Mouse (Mus musculus) spleen, adult 2 months (tissue): ENCODE measurements around the gene Suox.

ENCODE experiments used
- CTCF ChIP-seq: fragments of 200-500 bp; IDR thresholded peaks from 2 replicates; pipeline ENCODE4 v1.5.1; 2011; ENCODE audit warnings: mild to moderate bottlenecking, inconsistent platforms; ENCODE audit not compliant: insufficient read depth, insufficient read length, insufficient replicate concordance; ENCODE audit errors: extremely low read depth
- POLR2A ChIP-seq: fragments of 200-500 bp; IDR thresholded peaks from 2 replicates; pipeline ENCODE4 v1.6.1; 2011; ENCODE audit warnings: low read depth, low read length, inconsistent platforms

GRCm38 (mm10) chr10:128626311-128627310, 47.3 kb downstream of the Suox start, which contains the start of gene Rps26:
- TF ChIP-seq CTCF (no peak), POLR2A (peak; percentile 90)
